Mouse (Mus musculus) embryonic stem cell, embryonic (primary cell): Measurements from ENCODE around the gene Mterf1b.

Experiments
- CTCF ChIA-PET, 4 experiments: fragments of 300-600 bp in 2 of 4; fragments of 350-600 bp in 2 of 4; sonication (Branson Sonifier 250); formaldehyde crosslinking; loops; one replicate each; lab custom pipeline; 2022; ENCODE audit warnings: inconsistent platforms in 2 of 4; lab: Charles Lee
- POLR2A ChIA-PET, 4 experiments: fragments of 300-600 bp in 2 of 4; fragments of 350-600 bp in 2 of 4; sonication (Branson Sonifier 250); formaldehyde crosslinking; loops; one replicate each; lab custom pipeline; 2022; ENCODE audit warnings: antibody characterized with exemption in 4 of 4, inconsistent platforms in 1 of 4; lab: Charles Lee

The Mterf1b gene

DNA sequence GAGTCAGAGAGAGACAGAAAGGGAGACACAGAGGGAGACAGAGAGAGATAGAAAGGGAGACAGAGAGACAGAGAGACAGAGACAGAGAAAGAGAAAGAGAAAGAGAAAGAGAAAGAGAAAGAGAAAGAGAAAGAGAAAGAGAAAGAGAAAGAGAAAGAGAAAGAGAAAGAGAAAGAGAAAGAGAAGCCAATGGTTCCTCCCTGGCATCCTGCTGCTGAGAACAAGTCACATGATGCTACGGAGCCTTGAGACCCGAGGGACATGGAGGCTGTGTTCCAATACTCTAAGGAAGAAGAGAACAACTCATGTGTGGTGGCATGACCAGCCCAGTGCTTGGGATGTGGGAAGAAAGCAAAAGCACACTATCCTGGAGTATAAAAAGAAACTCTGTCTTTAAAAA lies 40.0 kb downstream of the Mterf1b start:
- ChIA-PET POLR2A (no interaction called here), CTCF (interaction anchor here in 1 of 4 experiments (0.7 kb wide), 1 partner anchor 19 kb away, joined by 3 read pairs; no protein-coding TSS in a partner anchor)

DNA sequence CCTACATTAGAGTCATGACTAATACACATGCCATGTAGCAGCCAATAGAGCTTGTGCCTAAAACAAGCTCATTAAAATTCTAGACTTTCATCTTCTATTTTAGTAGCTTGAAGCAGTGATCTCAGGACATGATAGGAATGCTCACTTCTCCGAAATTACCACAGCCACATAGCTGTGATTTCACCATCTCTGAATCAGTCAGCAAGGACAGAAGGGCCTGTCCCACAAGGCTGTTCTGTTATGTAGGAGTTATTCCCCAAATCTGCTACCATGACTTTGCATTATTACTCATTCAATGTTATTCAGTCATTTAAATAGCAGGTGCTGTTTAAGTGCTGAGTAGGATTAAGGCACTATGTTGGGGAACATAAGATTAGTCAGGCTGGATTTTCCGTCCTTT lies 42.3 kb downstream of the Mterf1b start:
- CTCF ChIA-PET = no interaction called here
- POLR2A ChIA-PET = interaction anchor here in 2 of 4 experiments (0.6 kb wide), 2 partner anchors 28 to 470 kb away, joined by 3 read pairs; no protein-coding TSS in a partner anchor

DNA sequence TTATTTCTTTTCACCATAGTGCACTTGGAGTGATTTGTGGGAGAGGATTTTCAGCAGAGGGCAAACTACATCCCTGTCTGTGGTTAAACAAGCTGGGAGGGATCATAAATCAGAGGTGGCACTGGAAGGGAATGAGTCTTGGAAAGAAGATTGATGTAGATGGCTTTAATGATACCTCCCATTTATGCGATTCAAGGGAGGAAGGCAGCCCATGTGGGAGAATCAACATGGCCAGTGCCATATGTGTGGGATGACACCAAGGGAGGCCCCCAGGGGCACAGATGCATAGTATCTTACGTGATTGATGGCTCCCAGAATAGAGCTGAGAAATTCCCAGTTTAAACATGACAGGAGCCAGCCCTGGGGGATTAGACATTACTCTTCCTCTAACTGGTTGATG lies 48.0 kb downstream of the Mterf1b start:
- POLR2A ChIA-PET = no interaction called here
- CTCF ChIA-PET = no interaction called here

DNA sequence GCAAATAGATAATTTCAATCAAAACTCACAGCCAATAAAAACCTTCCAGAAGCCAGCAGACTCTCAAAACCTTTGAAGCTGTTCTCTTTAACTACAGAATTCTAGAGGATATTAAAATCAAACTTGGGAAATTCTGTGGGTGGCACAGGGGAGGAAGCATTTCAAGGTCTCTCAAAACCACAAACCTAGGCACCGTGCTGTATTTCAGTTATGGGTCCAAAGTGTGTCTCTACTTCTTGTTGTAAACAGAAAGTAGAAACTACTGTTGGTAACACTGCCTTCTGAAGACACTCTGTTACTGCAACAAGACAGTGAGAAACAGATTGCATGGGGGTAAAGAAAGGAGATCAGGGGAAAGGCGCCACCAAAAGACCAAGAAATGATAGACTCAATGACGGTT lies 52.8 kb downstream of the Mterf1b start:
- POLR2A ChIA-PET = no interaction called here

DNA sequence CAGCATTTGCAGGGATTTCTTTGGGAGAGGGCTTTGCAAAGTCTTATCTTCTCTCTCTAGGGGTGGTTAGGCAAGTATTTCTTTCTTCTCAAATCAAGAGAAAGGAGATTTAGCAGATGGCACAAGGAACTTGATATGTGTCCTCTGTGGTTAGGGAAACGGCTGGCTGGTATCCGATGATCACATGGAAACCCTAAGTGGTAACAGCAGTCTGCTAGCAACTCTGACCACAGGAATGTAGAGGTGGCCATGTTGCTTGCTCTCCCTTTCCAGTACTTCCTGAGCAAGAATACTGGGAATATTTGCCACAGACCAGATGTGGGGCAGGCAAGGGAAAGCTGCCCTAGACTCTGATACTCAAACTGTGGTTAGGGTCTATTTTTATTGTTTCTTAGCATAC lies 53.9 kb downstream of the Mterf1b start:
- ChIA-PET CTCF (no interaction called here), POLR2A (no interaction called here)

More for the DNA sequence above, 52.8 kb downstream of the Mterf1b start:
- CTCF ChIA-PET = no interaction called here
